17 mouse cellular contexts compared by ENCODE assay signal in the genomic region with DNA sequence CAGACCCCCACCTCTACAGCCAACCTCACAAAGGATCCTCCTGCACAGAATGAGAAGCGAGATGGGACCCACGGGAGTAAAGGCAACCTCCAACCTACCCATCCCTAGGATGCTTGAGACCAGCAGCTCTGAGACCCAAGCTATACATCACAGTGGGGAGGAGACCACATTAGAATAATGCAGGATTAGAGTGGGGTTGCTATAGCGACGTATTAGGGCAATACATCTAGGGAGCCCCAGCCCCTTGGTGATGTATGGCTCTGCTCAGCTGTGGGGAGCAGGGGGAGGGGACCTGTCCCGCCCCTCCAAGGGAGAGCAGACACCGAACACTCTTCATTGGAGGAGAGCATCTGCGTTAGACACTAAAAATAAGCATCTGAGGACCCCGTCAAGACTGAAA. TPM values are rescaled to one million over a fixed set of nuclear protein-coding genes. Genes with fewer than 3 reads are reported as not detected.
A peak's percentile ranks its signal among the peaks of the same experiment; 100 is the strongest.
DNase-seq lines count a peak whose midpoint lies in the region; ATAC-seq and TF ChIP-seq lines count a peak whose summit lies in the region.
"Had no signal": no experiment of that assay in that cellular context is flagged by ENCODE, and none has a peak within 500 bp of the region (broad histone marks: within the 10 kb centered on the region; RNA-seq: fewer than 3 reads in every experiment).

No protein-coding gene starts in this region.

- H3K27ac ChIP-seq in lung, embryonic 14.5 days (ENCODE audit: low read depth): no peak overlapping the region
- H3K27ac ChIP-seq in embryonic facial prominence, embryonic 15.5 days (replicated peaks): no peak overlapping the region
- no peak overlapping the region for H3K27ac ChIP-seq in hindbrain, embryonic 15.5 days (replicated peaks)
- H3K27ac ChIP-seq: heart, adult 2 months; kidney, postnatal 0 days; limb, embryonic 15.5 days had no signal

- DNase-seq in lung, embryonic 14.5 days: no peak
- no peak for DNase-seq in lung, postnatal 36 days
- peak; percentile 75 for DNase-seq in retina, embryonic 14.5 days (ENCODE audit: low spot score)
- no peak for DNase-seq in right cerebral cortex, postnatal 4 days
- DNase-seq in layer of hippocampus, postnatal 36 days: no peak
- no peak for DNase-seq in kidney, postnatal 10 days
- DNase-seq: adrenal gland, postnatal 14 days; heart, adult 2 months; heart, postnatal 4 days; lung, postnatal 10 days; right cerebral cortex, adult 18-20 months had no signal

- no peak overlapping the region for H3K9ac ChIP-seq in lung, embryonic 14.5 days
- H3K9ac ChIP-seq in embryonic facial prominence, embryonic 15.5 days: no peak overlapping the region
- H3K9ac ChIP-seq in hindbrain, embryonic 15.5 days: no peak overlapping the region
- H3K9ac ChIP-seq: limb, embryonic 15.5 days had no signal

- no peaks in the 10 kb centered on the region; the same call in 1 of the 2 replicates for H3K4me1 ChIP-seq in lung, embryonic 14.5 days (ENCODE audit: insufficient read depth)
- H3K4me1 ChIP-seq in embryonic facial prominence, embryonic 15.5 days: peaks cover 17% of the 10 kb centered on the region
- H3K4me1 ChIP-seq in hindbrain, embryonic 15.5 days (replicated peaks): peaks cover 41% of the 10 kb centered on the region

- H3K27me3 ChIP-seq in lung, embryonic 14.5 days (ENCODE audit: insufficient read depth, low read length): peaks cover 25% of the 10 kb centered on the region
- H3K27me3 ChIP-seq in embryonic facial prominence, embryonic 15.5 days: peaks cover 46% of the 10 kb centered on the region
- H3K27me3 ChIP-seq in hindbrain, embryonic 15.5 days: peaks cover 33% of the 10 kb centered on the region

- no peaks in the 10 kb centered on the region for H3K9me3 ChIP-seq in lung, embryonic 14.5 days (ENCODE audit: low read depth, low read length)
- H3K9me3 ChIP-seq in embryonic facial prominence, embryonic 15.5 days (replicated peaks): no peaks in the 10 kb centered on the region
- no peaks in the 10 kb centered on the region for H3K9me3 ChIP-seq in hindbrain, embryonic 15.5 days
- H3K9me3 ChIP-seq: limb, embryonic 15.5 days had no signal

- H3K4me3 ChIP-seq in lung, embryonic 14.5 days (ENCODE audit: low read depth, low read length): no peak overlapping the region
- no peak overlapping the region for H3K4me3 ChIP-seq in embryonic facial prominence, embryonic 15.5 days (replicated peaks)
- no peak overlapping the region for H3K4me3 ChIP-seq in hindbrain, embryonic 15.5 days
- H3K4me3 ChIP-seq: heart, adult 2 months; limb, embryonic 15.5 days had no signal

- 0 out of 2 replicates have a peak, but pooled peaks have one; percentile 15 for ATAC-seq in lung, embryonic 14.5 days (ENCODE audit: insufficient read depth)
- 0 out of 2 replicates have a peak, but pooled peaks have one; percentile 6 for ATAC-seq in embryonic facial prominence, embryonic 15.5 days (ENCODE audit: insufficient number of reproducible peaks, low FRiP score, low TSS enrichment, low read depth)
- peak; percentile 44; the same call in 1 of the 2 replicates for ATAC-seq in hindbrain, embryonic 15.5 days (ENCODE audit: low FRiP score, low read depth)
- ATAC-seq: Patski had no signal

- no peaks in the 10 kb centered on the region for H3K36me3 ChIP-seq in lung, embryonic 14.5 days (ENCODE audit: insufficient read depth)
- H3K36me3 ChIP-seq in embryonic facial prominence, embryonic 15.5 days: no peaks in the 10 kb centered on the region
- no peaks in the 10 kb centered on the region for H3K36me3 ChIP-seq in hindbrain, embryonic 15.5 days
- H3K36me3 ChIP-seq: limb, embryonic 15.5 days had no signal

- no peak for TF ChIP-seq CTCF in lung, embryonic 14.5 days (IDR thresholded peaks at IDR 0.05; ENCODE audit: low read depth)

- 23% methylated on average over 8 of the region's 8 CpGs for WGBS in lung, embryonic 14.5 days
- WGBS in embryonic facial prominence, embryonic 15.5 days: 20% methylated on average over 8 of the region's 8 CpGs
- WGBS in hindbrain, embryonic 15.5 days: 8% methylated on average over 8 of the region's 8 CpGs

- H3K4me2 ChIP-seq in lung, embryonic 14.5 days: no peak overlapping the region
- no peak overlapping the region for H3K4me2 ChIP-seq in embryonic facial prominence, embryonic 15.5 days (replicated peaks)
- H3K4me2 ChIP-seq in hindbrain, embryonic 15.5 days: no peak overlapping the region
- H3K4me2 ChIP-seq: limb, embryonic 15.5 days had no signal

RNA-seq across cellular contexts. Expression of a gene that starts 11.5 kb away (rescaled TPM):
- polyA plus RNA-seq in lung, embryonic 14.5 days (2014; fragmentation: Nextera tagmentation; extraction: Ambion mirVana): 0.11 and 0.41 TPM in 2 replicates
- 4.4 and 4.9 TPM in 2 replicates for polyA plus RNA-seq in embryonic facial prominence, embryonic 15.5 days (2015; fragmentation: Nextera tagmentation; extraction: Ambion mirVana)
- 7.9 and 13.4 TPM in 2 replicates for polyA plus RNA-seq in hindbrain, embryonic 15.5 days (2015; fragmentation: Nextera tagmentation; extraction: Ambion mirVana)
- total RNA-seq in layer of hippocampus, postnatal 36 days (2021): 10 to 100 TPM; 42.7 to 44.9 TPM

RNA-seq across cellular contexts. Expression of a gene that starts 25.3 kb away (rescaled TPM):
- polyA plus RNA-seq in lung, embryonic 14.5 days (2014; fragmentation: Nextera tagmentation; extraction: Ambion mirVana): 59.0 and 59.5 TPM in 2 replicates
- polyA plus RNA-seq in embryonic facial prominence, embryonic 15.5 days (2015; fragmentation: Nextera tagmentation; extraction: Ambion mirVana): 68.9 and 71.3 TPM in 2 replicates
- polyA plus RNA-seq in hindbrain, embryonic 15.5 days (2015; fragmentation: Nextera tagmentation; extraction: Ambion mirVana): 39.1 and 39.5 TPM in 2 replicates
- 10 to 100 TPM; 15.9 to 16.9 TPM for total RNA-seq in layer of hippocampus, postnatal 36 days (2021)

RNA-seq across cellular contexts. Expression of a gene that starts 32.4 kb away (rescaled TPM):
- 12.8 and 13.1 TPM in 2 replicates for polyA plus RNA-seq in lung, embryonic 14.5 days (2014; fragmentation: Nextera tagmentation; extraction: Ambion mirVana)
- polyA plus RNA-seq in embryonic facial prominence, embryonic 15.5 days (2015; fragmentation: Nextera tagmentation; extraction: Ambion mirVana): 17.3 and 17.8 TPM in 2 replicates
- polyA plus RNA-seq in hindbrain, embryonic 15.5 days (2015; fragmentation: Nextera tagmentation; extraction: Ambion mirVana): 1.6 and 2.8 TPM in 2 replicates
- total RNA-seq in layer of hippocampus, postnatal 36 days (2021): 1 to 10 TPM; 1.7 to 2.4 TPM

RNA-seq across cellular contexts. Expression of a gene that starts 46.5 kb away (rescaled TPM):
- 164 and 166 TPM in 2 replicates for polyA plus RNA-seq in lung, embryonic 14.5 days (2014; fragmentation: Nextera tagmentation; extraction: Ambion mirVana)
- polyA plus RNA-seq in embryonic facial prominence, embryonic 15.5 days (2015; fragmentation: Nextera tagmentation; extraction: Ambion mirVana): 138 and 141 TPM in 2 replicates
- polyA plus RNA-seq in hindbrain, embryonic 15.5 days (2015; fragmentation: Nextera tagmentation; extraction: Ambion mirVana): 96.2 and 106 TPM in 2 replicates
- total RNA-seq in layer of hippocampus, postnatal 36 days (2021): 10 to 100 TPM; 34.9 to 35.4 TPM

RNA-seq across cellular contexts. Expression of a gene that starts 57.5 kb away (rescaled TPM):
- polyA plus RNA-seq in lung, embryonic 14.5 days (2014; fragmentation: Nextera tagmentation; extraction: Ambion mirVana): not detected in 2 replicates
- polyA plus RNA-seq in embryonic facial prominence, embryonic 15.5 days (2015; fragmentation: Nextera tagmentation; extraction: Ambion mirVana): 0.25 and 0.66 TPM in 2 replicates
- polyA plus RNA-seq in hindbrain, embryonic 15.5 days (2015; fragmentation: Nextera tagmentation; extraction: Ambion mirVana): 0.23 and 0.31 TPM in 2 replicates
- total RNA-seq in layer of hippocampus, postnatal 36 days (2021): 1 to 10 TPM; 1.1 to 1.4 TPM
- total RNA-seq: adrenal gland, postnatal 14 days; heart, adult 2 months; heart, postnatal 4 days had no signal
- polyA plus RNA-seq: heart, adult 2 months; kidney, postnatal 0 days; limb, embryonic 15.5 days; Patski; urinary bladder, adult 2 months had no signal
